Mouse (Mus musculus) spleen, postnatal 10 days (tissue): ENCODE measurements at regions not wholly inside any gene's neighbourhood (a gene's known extent, or its start where the extent isn't known, plus 50 kb on each side); places are given as distances from the start of the nearest gene placed in this dataset.

Experiments used
- DNase-seq, 2 experiments: peaks; one replicate each; pipeline ENCODE4 v3.0.0; 2021 to 2022; ENCODE audit warnings: low spot score in 2 of 2

- no peak for DNase-seq
Measured at GRCm38 (mm10) chr8:92427801-92428200, 70.4 kb downstream of the Irx5 start.

- DNase-seq: no peak
Measured at GRCm38 (mm10) chr8:92437075-92437663, 79.7 kb downstream of the Irx5 start.

- no peak for DNase-seq
Measured at GRCm38 (mm10) chr8:92438294-92438693, 80.9 kb downstream of the Irx5 start.

- DNase-seq: no peak
Measured at GRCm38 (mm10) chr8:92439713-92440436, 82.5 kb downstream of the Irx5 start.

GRCm38 (mm10) chr8:92442086-92442485 is 84.7 kb downstream of the Irx5 start:
- DNase-seq: no peak

- no peak for DNase-seq
Measured at GRCm38 (mm10) chr8:92459291-92459690, 101.9 kb downstream of the Irx5 start.

GRCm38 (mm10) chr8:92460129-92460953 is 102.9 kb downstream of the Irx5 start:
- no peak for DNase-seq

GRCm38 (mm10) chr8:92469141-92470000 is 111.9 kb downstream of the Irx5 start:
- DNase-seq: no peak

GRCm38 (mm10) chr8:92472257-92472656 is 114.8 kb downstream of the Irx5 start:
- no peak for DNase-seq

- DNase-seq: no peak
Measured at GRCm38 (mm10) chr8:92472817-92473216, 115.4 kb downstream of the Irx5 start.

GRCm38 (mm10) chr8:92482393-92482792 is 125.0 kb downstream of the Irx5 start:
- no peak for DNase-seq

GRCm38 (mm10) chr8:92483055-92483765 is 125.8 kb downstream of the Irx5 start:
- no peak for DNase-seq

GRCm38 (mm10) chr8:92488526-92489159 is 131.2 kb downstream of the Irx5 start:
- DNase-seq: no peak

- no peak for DNase-seq
Measured at GRCm38 (mm10) chr8:92491533-92491932, 134.1 kb downstream of the Irx5 start.

GRCm38 (mm10) chr8:92493403-92493802 is 136.0 kb downstream of the Irx5 start:
- DNase-seq: no peak

GRCm38 (mm10) chr8:92505552-92506281 is 148.3 kb downstream of the Irx5 start:
- no peak for DNase-seq

- no peak for DNase-seq
Measured at GRCm38 (mm10) chr8:92506436-92506835, 149.0 kb downstream of the Irx5 start.

- DNase-seq: no peak
Measured at GRCm38 (mm10) chr8:92506906-92507305, 149.5 kb downstream of the Irx5 start.

GRCm38 (mm10) chr8:92515385-92515784 is 158.0 kb downstream of the Irx5 start:
- DNase-seq: no peak

- no peak for DNase-seq
Measured at GRCm38 (mm10) chr8:92518031-92518430, 156.1 kb upstream of the Irx6 start.
